Mouse (Mus musculus) adrenal gland (tissue): ENCODE measurements around the gene Auts2.

ENCODE experiments used
- intact Hi-C: fragments of 180-260 bp; cut with DNase I; formaldehyde crosslinking; loops from one replicate; pipeline ENCODE4 v1.15.1; 2025

The Auts2 gene

GRCm38 (mm10) chr5:131815498-131815897 lies 727.6 kb downstream of the Auts2 start:
- intact Hi-C loops: loop anchor here (10.0 kb wide), 1 partner anchor 59 kb away; no protein-coding TSS in a partner anchor

GRCm38 (mm10) chr5:131814503-131815003 lies 728.6 kb downstream of the Auts2 start:
- intact Hi-C loops: loop anchor here (10.0 kb wide), 1 partner anchor 60 kb away; no protein-coding TSS in a partner anchor

GRCm38 (mm10) chr5:131813952-131814502 lies 729.1 kb downstream of the Auts2 start:
- intact Hi-C loops: loop anchor here (10.0 kb wide), 1 partner anchor 61 kb away; no protein-coding TSS in a partner anchor

- intact Hi-C loops: loop anchor here (10.0 kb wide), 1 partner anchor 61 kb away; no protein-coding TSS in a partner anchor
Measured at GRCm38 (mm10) chr5:131813331-131813781, 729.8 kb downstream of the Auts2 start.

- intact Hi-C loops: loop anchor here (10.0 kb wide), 1 partner anchor 62 kb away; no protein-coding TSS in a partner anchor
Measured at GRCm38 (mm10) chr5:131812483-131813063, 730.6 kb downstream of the Auts2 start.

GRCm38 (mm10) chr5:131806350-131806749 lies 736.8 kb downstream of the Auts2 start:
- intact Hi-C loops: no loop called here

- intact Hi-C loops: no loop called here
Measured at GRCm38 (mm10) chr5:131805277-131805676, 737.9 kb downstream of the Auts2 start.

- intact Hi-C loops: no loop called here
Measured at GRCm38 (mm10) chr5:131803609-131804008, 739.5 kb downstream of the Auts2 start.

GRCm38 (mm10) chr5:131802340-131803036 lies 740.7 kb downstream of the Auts2 start:
- intact Hi-C loops: no loop called here

GRCm38 (mm10) chr5:131801924-131802323 lies 741.2 kb downstream of the Auts2 start:
- intact Hi-C loops: no loop called here

- intact Hi-C loops: no loop called here
Measured at GRCm38 (mm10) chr5:131798373-131798772, 744.8 kb downstream of the Auts2 start.

- intact Hi-C loops: no loop called here
Measured at GRCm38 (mm10) chr5:131797044-131797443, 746.1 kb downstream of the Auts2 start.

- intact Hi-C loops: no loop called here
Measured at GRCm38 (mm10) chr5:131794411-131795133, 748.6 kb downstream of the Auts2 start.

GRCm38 (mm10) chr5:131789601-131790000 lies 753.5 kb downstream of the Auts2 start:
- intact Hi-C loops: no loop called here

GRCm38 (mm10) chr5:131788008-131788407 lies 755.1 kb downstream of the Auts2 start:
- intact Hi-C loops: no loop called here

- intact Hi-C loops: no loop called here
Measured at GRCm38 (mm10) chr5:131783241-131783640, 759.9 kb downstream of the Auts2 start.

- intact Hi-C loops: no loop called here
Measured at GRCm38 (mm10) chr5:131781063-131781462, 762.1 kb downstream of the Auts2 start.

GRCm38 (mm10) chr5:131779171-131779570 lies 764.0 kb downstream of the Auts2 start:
- intact Hi-C loops: no loop called here

- intact Hi-C loops: no loop called here
Measured at GRCm38 (mm10) chr5:131775672-131776071, 767.5 kb downstream of the Auts2 start.

GRCm38 (mm10) chr5:131775222-131775621 lies 767.9 kb downstream of the Auts2 start:
- intact Hi-C loops: no loop called here

- intact Hi-C loops: no loop called here
Measured at GRCm38 (mm10) chr5:131774792-131775191, 768.4 kb downstream of the Auts2 start.
